In genomic region chr16:43926341-43926859, GRCm38 (mm10) we compare ENCODE assay signal across 9 mouse cellular contexts. TPM values are rescaled to one million over a fixed set of nuclear protein-coding genes. Genes with fewer than 3 reads are reported as not detected.
DNase-seq lines count a peak whose midpoint lies in the region; ATAC-seq and TF ChIP-seq lines count a peak whose summit lies in the region.
"Had no signal": no experiment of that assay in that cellular context is flagged by ENCODE, and none has a peak within 500 bp of the region (broad histone marks: within the 10 kb centered on the region; RNA-seq: fewer than 3 reads in every experiment).

Qtrt2 (minus strand) TSS chr16:43926809.

- H3K4me1 ChIP-seq in lung, embryonic 16.5 days (replicated peaks; ENCODE audit: control insufficient read depth, insufficient read depth, low read length): no peaks in the 10 kb centered on the region
- peaks cover 3% of the 10 kb centered on the region; the same call in 1 of the 2 replicates for H3K4me1 ChIP-seq in heart, embryonic 16.5 days (ENCODE audit: control insufficient read depth, insufficient read depth, low read length)
- H3K4me1 ChIP-seq in limb, embryonic 10.5 days: no peaks in the 10 kb centered on the region

- no peaks in the 10 kb centered on the region for H3K36me3 ChIP-seq in lung, embryonic 16.5 days (ENCODE audit: control insufficient read depth, insufficient read depth, low read length)
- H3K36me3 ChIP-seq in heart, embryonic 16.5 days (ENCODE audit: control insufficient read depth, insufficient read depth): no peaks in the 10 kb centered on the region
- no peaks in the 10 kb centered on the region for H3K36me3 ChIP-seq in limb, embryonic 10.5 days

- H3K9me3 ChIP-seq in lung, embryonic 16.5 days (ENCODE audit: control insufficient read depth, low read length): no peaks in the 10 kb centered on the region
- no peaks in the 10 kb centered on the region for H3K9me3 ChIP-seq in heart, embryonic 16.5 days (replicated peaks; ENCODE audit: control insufficient read depth, low read length)
- H3K9me3 ChIP-seq in limb, embryonic 10.5 days (replicated peaks): no peaks in the 10 kb centered on the region

- no peak for TF ChIP-seq CTCF in brain, embryonic 14.5 days (IDR thresholded peaks at IDR 0.05; ENCODE audit: borderline replicate concordance, extremely low read depth, insufficient read depth, insufficient read length)

- ATAC-seq in lung, embryonic 16.5 days (ENCODE audit: low read depth): no peak
- no peak for ATAC-seq in heart, embryonic 16.5 days (replicated peaks; ENCODE audit: extremely low read depth, insufficient read depth, low FRiP score)
- ATAC-seq in megakaryocyte, adult 5-6 weeks (ENCODE audit: poor library complexity, severe bottlenecking): no peak

- 79% methylated on average over 6 of the region's 6 CpGs for WGBS in lung, embryonic 16.5 days
- WGBS in heart, embryonic 16.5 days: 68% methylated on average over 6 of the region's 6 CpGs
- 76% methylated on average over 6 of the region's 6 CpGs for WGBS in limb, embryonic 10.5 days

- H3K27ac ChIP-seq in lung, embryonic 16.5 days (ENCODE audit: low read length): no peak within 1 kb of the TSS
- H3K27ac ChIP-seq in heart, embryonic 16.5 days (ENCODE audit: low read length): no peak within 1 kb of the TSS
- H3K27ac ChIP-seq in limb, embryonic 10.5 days: no peak within 1 kb of the TSS

- no peak within 1 kb of the TSS for H3K4me2 ChIP-seq in lung, embryonic 16.5 days (ENCODE audit: low read depth, low read length)
- H3K4me2 ChIP-seq in heart, embryonic 16.5 days (ENCODE audit: low read depth, low read length): no peak within 1 kb of the TSS

- H3K27me3 ChIP-seq in lung, embryonic 16.5 days (ENCODE audit: control insufficient read depth, insufficient read depth, low read depth, low read length): no peaks in the 10 kb centered on the region
- no peaks in the 10 kb centered on the region for H3K27me3 ChIP-seq in heart, embryonic 16.5 days (ENCODE audit: control insufficient read depth, insufficient read depth, low read length)
- no peaks in the 10 kb centered on the region for H3K27me3 ChIP-seq in limb, embryonic 10.5 days (ENCODE audit: low read depth, poor library complexity, severe bottlenecking)

- DNase-seq in lung, adult 18-20 months: no peak
- DNase-seq in brain, embryonic 14.5 days (ENCODE audit: low read depth): no peak
- no peak for DNase-seq in limb, embryonic 10.5 days (ENCODE audit: low spot score)
- DNase-seq in right cerebral cortex, adult 18-20 months: no peak
- no peak for DNase-seq in spleen, postnatal 14 days (ENCODE audit: low spot score in 2 of 2)

- H3K9ac ChIP-seq in lung, embryonic 16.5 days (ENCODE audit: low read length): no peak within 1 kb of the TSS
- no peak within 1 kb of the TSS for H3K9ac ChIP-seq in heart, embryonic 16.5 days (ENCODE audit: low read length)

- no peak for TF ChIP-seq POLR2A in brain, embryonic 14.5 days (IDR thresholded peaks at IDR 0.05; ENCODE audit: borderline replicate concordance, extremely low read depth, insufficient read depth, insufficient read length, poor library complexity, severe bottlenecking)

- no peak within 1 kb of the TSS for H3K4me3 ChIP-seq in lung, embryonic 16.5 days (ENCODE audit: low read length)
- H3K4me3 ChIP-seq in heart, embryonic 16.5 days (ENCODE audit: low read length): no peak within 1 kb of the TSS
- no peak within 1 kb of the TSS for H3K4me3 ChIP-seq in limb, embryonic 10.5 days
- H3K4me3 ChIP-seq: erythroblast, embryonic 14.5 days had no signal

RNA-seq across cellular contexts. Expression of gene Qtrt2, which starts in this region (rescaled TPM):
- polyA plus RNA-seq in lung, embryonic 16.5 days (2015; fragmentation: Nextera tagmentation; extraction: Ambion mirVana): 21.1 and 24.8 TPM in 2 replicates
- 39.0 and 51.1 TPM in 2 replicates for polyA plus RNA-seq in brain, embryonic 14.5 days (2012; rRNA removed)
- polyA plus RNA-seq in heart, embryonic 16.5 days (2015; fragmentation: Nextera tagmentation; extraction: Ambion mirVana): 11.3 and 13.6 TPM in 2 replicates
- 33.4 and 36.9 TPM in 2 replicates for polyA plus RNA-seq in limb, embryonic 10.5 days (2016; fragmentation: Nextera tagmentation; extraction: Ambion mirVana)
- total RNA-seq in megakaryocyte, adult 5-6 weeks (2015): 2.6 and 3.5 TPM in 2 replicates
- 7.8 and 15.8 TPM in 2 replicates for total RNA-seq in megakaryocyte, adult 5-6 weeks (2017)
